Mouse (Mus musculus): ENCODE data around the gene Serping1. TPM values are rescaled to one million over a fixed set of nuclear protein-coding genes. Genes with fewer than 3 reads are reported as not detected.

The Serping1 gene
- not detected for polyA plus RNA-seq (2017; shearing (Covaris generic))

DNA sequence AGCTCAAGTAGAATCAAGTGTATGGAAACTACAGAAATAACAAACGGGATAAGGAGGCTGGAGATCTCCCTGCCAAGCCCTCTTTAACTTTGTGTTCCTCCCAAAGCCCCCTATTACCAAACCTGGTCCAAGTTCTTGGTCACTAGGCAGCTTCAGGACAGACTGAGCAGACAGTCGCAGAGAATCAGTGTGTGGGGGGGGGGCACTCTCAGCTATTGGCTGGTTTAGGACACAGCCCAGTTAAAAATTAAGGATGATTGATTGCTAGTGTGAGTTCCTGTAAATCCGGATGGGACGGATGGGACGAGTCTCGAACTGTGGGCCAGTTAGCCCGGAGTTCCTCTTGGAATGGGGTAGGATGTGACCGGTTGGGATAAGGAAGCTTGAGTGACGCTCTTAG is at the start of gene Serping1:
TSS of gene Serping1 (minus strand) at position 204 of the 400 bp plus-strand sequence.

DNA sequence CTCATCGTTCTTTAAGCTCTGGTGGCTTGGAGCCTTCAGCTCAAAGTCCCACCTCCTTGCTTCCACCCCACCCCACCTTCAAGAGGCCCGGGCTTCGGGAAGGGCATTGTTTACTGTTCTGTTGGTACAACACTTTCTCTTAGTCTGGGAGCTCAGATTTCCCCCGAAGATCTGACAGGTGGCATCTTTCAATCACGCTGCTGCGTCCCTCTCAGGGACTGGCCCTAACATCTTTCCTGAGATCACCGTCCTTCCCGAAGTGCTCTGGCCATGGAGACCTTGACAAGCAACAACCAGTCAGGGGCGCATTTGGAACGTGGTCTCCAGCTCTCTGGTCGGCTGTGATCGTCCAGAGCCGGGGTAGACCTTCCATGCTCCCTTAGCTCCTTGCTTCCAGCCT is 47.3 kb upstream of the Serping1 start, which contains the start of gene Smtnl1:
TSS of gene Smtnl1 (minus strand) at position 101 of the 400 bp plus-strand sequence.

DNA sequence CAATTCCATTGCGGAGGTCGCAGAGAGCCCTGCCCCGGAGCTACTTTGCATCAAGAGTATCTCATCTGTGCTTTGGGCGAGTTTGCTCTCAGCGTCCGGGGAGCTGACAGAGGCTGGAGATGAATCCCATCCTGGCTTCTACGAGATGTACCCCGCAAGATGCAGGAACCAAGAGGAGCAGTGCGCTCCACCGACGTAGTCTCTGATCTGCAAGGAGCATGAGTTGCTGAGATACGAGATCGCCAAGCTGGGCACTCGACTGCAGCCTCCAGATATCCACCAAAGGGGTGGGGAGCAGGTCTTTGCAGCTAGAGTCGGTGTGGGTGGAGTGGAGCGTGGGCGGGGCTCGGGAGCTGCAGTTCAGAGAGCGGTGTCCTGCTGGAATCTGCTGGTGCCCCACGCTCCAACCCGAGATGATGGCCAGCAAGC is 23.3 kb upstream of the Serping1 start, which contains the start of gene Ube2l6:
TSS of gene Ube2l6 (plus strand) at position 336 of the 429 bp plus-strand sequence.

DNA sequence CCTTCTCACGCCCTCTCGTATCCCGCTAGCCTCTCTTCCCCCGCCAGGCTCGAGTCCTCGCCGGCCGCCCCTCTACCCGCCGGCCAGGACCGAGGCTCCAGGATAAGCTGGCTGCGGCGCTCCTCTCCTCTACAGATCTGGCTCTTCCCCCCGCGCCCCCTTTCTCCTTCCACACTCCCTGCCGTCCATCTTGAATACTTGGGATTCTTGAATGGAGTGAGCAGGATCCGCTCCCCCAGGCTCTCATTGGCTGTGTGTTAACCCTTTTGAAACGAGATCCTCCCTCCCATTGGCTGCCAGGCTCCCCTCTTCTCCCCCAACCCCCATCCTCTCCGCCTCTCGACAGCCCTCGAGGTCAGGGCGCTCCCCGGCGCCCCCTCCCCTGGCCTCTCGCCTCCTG is 31.7 kb downstream of the Serping1 start, which contains the start of gene Gm19426:
TSS of gene Gm19426 (minus strand) at position 95 of the 400 bp plus-strand sequence.

DNA sequence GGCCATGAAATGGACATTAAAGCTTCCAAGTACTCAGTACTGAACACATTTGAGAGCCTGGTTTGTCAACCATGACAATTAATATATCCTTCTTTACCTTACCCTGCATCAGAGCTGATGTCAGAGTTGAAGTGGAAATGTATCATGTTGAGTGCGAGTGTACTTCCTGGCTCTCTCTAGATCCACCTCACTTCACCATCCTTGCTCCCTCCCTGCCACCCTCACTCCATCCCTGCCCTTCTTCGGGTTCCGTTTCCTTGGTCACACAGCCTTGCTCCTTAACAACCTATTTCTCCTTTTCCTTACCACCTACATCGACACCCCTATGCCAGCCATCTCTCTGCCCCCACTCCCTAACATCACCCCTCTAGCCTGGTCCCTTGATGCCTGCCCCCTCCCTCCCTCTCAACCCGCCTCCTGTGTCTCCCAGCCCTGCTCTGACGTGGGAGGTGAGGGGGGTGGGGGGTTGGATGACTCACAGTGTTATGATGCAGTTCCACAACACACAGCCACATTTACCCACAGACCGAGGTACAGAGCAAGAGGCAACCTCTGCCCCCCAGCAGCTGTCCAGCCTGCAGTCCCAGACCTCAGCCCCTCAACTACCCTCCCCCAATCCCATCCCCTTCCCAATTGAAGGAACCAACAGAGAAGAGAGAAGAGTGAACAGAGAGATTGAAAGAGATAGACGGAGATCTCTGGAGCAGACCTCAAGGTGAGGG is 41.5 kb downstream of the Serping1 start, which contains the start of gene Ypel4:
TSS of gene Ypel4 (plus strand) at position 480 of the 722 bp plus-strand sequence.

DNA sequence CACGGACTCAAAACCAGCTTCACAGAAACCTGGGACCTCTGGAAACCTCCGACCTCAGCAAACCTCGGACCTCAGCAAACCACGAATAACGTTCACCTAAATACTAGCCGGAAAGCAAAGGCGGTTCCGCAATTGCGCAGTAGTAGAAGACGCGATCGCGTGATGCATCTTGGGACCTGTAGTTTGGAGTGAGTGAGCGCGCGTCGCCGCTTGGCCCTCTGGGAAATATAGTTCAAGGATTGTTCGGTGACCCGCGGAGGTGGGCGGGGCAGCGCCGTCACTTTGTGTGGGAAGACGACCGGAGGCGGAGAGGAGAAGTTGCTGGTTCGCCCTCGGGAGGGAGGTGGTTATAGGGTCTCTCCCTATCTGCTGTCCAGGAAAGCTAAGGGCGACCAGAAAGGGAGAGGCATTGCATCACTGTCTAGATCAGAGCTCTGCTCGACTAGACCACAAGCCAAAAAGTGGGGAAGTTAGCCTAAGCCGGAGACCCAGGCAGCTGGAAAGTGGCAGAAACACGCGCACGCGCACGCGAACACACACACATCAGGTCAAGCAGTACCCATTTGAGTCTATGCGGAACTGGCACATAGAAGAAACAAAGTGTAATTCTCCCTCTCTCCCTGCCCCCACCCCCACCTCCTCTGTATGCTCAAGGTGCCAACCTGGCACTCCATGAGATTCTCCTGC is 47.9 kb downstream of the Serping1 start, which contains the start of gene Clp1:
TSS of gene Clp1 (minus strand) at position 179 of the 687 bp plus-strand sequence.

Other genes starting within 250 kb of the Serping1 start
- 0.29 TPM for gene Ctnnd1, start 124.7 kb downstream of the Serping1 start, polyA plus RNA-seq (2017; shearing (Covaris generic))
- gene Btbd18, start 116.4 kb downstream of the Serping1 start, polyA plus RNA-seq (2017; shearing (Covaris generic)), result not detected
- 49.8 TPM for gene Selenoh, start 104.7 kb downstream of the Serping1 start, polyA plus RNA-seq (2017; shearing (Covaris generic))
- gene Gm28635, start 97.4 kb downstream of the Serping1 start, polyA plus RNA-seq (2017; shearing (Covaris generic)), result not detected
- gene Med19, start 97.0 kb downstream of the Serping1 start, polyA plus RNA-seq (2017; shearing (Covaris generic)), result 14.3 TPM
- 45.2 TPM for gene Tmx2, start 96.3 kb downstream of the Serping1 start, polyA plus RNA-seq (2017; shearing (Covaris generic))
- 50.4 TPM for gene Zdhhc5, start 60.3 kb downstream of the Serping1 start, polyA plus RNA-seq (2017; shearing (Covaris generic))
- 75.6 TPM for gene Clp1, start 48.1 kb downstream of the Serping1 start, polyA plus RNA-seq (2017; shearing (Covaris generic))
- 1.5 TPM for gene Ypel4, start 41.4 kb downstream of the Serping1 start, polyA plus RNA-seq (2017; shearing (Covaris generic))
- not detected for gene Gm19426, start 31.8 kb downstream of the Serping1 start, polyA plus RNA-seq (2017; shearing (Covaris generic))
- gene Ube2l6, start 23.4 kb upstream of the Serping1 start, polyA plus RNA-seq (2017; shearing (Covaris generic)), result 3.2 TPM
- gene Smtnl1, start 47.2 kb upstream of the Serping1 start, polyA plus RNA-seq (2017; shearing (Covaris generic)), result not detected
- gene Timm10, start 51.6 kb upstream of the Serping1 start, polyA plus RNA-seq (2017; shearing (Covaris generic)), result 13.5 TPM
- 11.1 TPM for gene Slc43a1, start 63.4 kb upstream of the Serping1 start, polyA plus RNA-seq (2017; shearing (Covaris generic))
- gene Rtn4rl2, start 111.3 kb upstream of the Serping1 start, polyA plus RNA-seq (2017; shearing (Covaris generic)), result not detected
- 1.0 TPM for gene Slc43a3, start 161.1 kb upstream of the Serping1 start, polyA plus RNA-seq (2017; shearing (Covaris generic))
- gene Prg2, start 205.0 kb upstream of the Serping1 start, polyA plus RNA-seq (2017; shearing (Covaris generic)), result not detected
- gene Prg3, start 212.8 kb upstream of the Serping1 start, polyA plus RNA-seq (2017; shearing (Covaris generic)), result not detected